Mouse (Mus musculus): Measurements from ENCODE around the gene Frmd8.
"Not testable (repeated sequence)": the region's sequence is repeated elsewhere in the genome, so short reads cannot be mapped to it uniquely, and the experiment has no call there.

Gene Frmd8

GRCm38 (mm10) chr19:5885838-5886237 lies 10.8 kb upstream of the Frmd8 start:
- in situ Hi-C loops (cut with MboI, MseI) = no loop called here

GRCm38 (mm10) chr19:5883935-5884334 lies 8.9 kb upstream of the Frmd8 start:
- in situ Hi-C loops (cut with MboI, MseI) = no loop called here

GRCm38 (mm10) chr19:5882079-5882478 lies 7.0 kb upstream of the Frmd8 start:
- in situ Hi-C loops (cut with MboI, MseI) = not testable (repeated sequence)

- in situ Hi-C loops (cut with MboI, MseI) = no loop called here
These were observed 6.1 kb upstream of the Frmd8 start for GRCm38 (mm10) chr19:5881155-5881554.

GRCm38 (mm10) chr19:5879735-5880134 lies 4.7 kb upstream of the Frmd8 start:
- in situ Hi-C loops (cut with MboI, MseI) = loop anchor here (5.0 kb wide), 1 partner anchor 87 kb away; no protein-coding TSS in a partner anchor

- in situ Hi-C loops (cut with MboI, MseI) = loop anchor here (5.0 kb wide), 1 partner anchor 87 kb away; no protein-coding TSS in a partner anchor
These were observed 3.8 kb upstream of the Frmd8 start for GRCm38 (mm10) chr19:5878916-5879315.

GRCm38 (mm10) chr19:5878362-5878722 lies 3.3 kb upstream of the Frmd8 start:
- in situ Hi-C loops (cut with MboI, MseI) = loop anchor here (5.0 kb wide), 1 partner anchor 86 kb away; no protein-coding TSS in a partner anchor

GRCm38 (mm10) chr19:5877618-5878361 lies 2.7 kb upstream of the Frmd8 start, which contains the start of gene Slc25a45:
Slc25a45 (plus strand) TSS chr19:5877808.
- in situ Hi-C loops (cut with MboI, MseI) = loop anchor here (5.0 kb wide), 1 partner anchor 85 kb away; no protein-coding TSS in a partner anchor

- in situ Hi-C loops (cut with MboI, MseI) = no loop called here
These were observed 594 bp downstream of the Frmd8 start for GRCm38 (mm10) chr19:5874391-5874968.

GRCm38 (mm10) chr19:5872931-5873556 lies 2.0 kb downstream of the Frmd8 start:
- in situ Hi-C loops (cut with MboI, MseI) = no loop called here

GRCm38 (mm10) chr19:5872528-5872927 lies 2.5 kb downstream of the Frmd8 start:
- in situ Hi-C loops (cut with MboI, MseI) = no loop called here

- in situ Hi-C loops (cut with MboI, MseI) = no loop called here
These were observed 3.4 kb downstream of the Frmd8 start for GRCm38 (mm10) chr19:5871683-5872082.

- in situ Hi-C loops (cut with MboI, MseI) = no loop called here
These were observed 3.8 kb downstream of the Frmd8 start for GRCm38 (mm10) chr19:5871273-5871672.

GRCm38 (mm10) chr19:5868096-5868495 lies 7.0 kb downstream of the Frmd8 start:
- in situ Hi-C loops (cut with MboI, MseI) = no loop called here

GRCm38 (mm10) chr19:5864710-5865398 lies 10.2 kb downstream of the Frmd8 start:
- in situ Hi-C loops (cut with MboI, MseI) = no loop called here

GRCm38 (mm10) chr19:5863776-5864175 lies 11.3 kb downstream of the Frmd8 start:
- in situ Hi-C loops (cut with MboI, MseI) = no loop called here

GRCm38 (mm10) chr19:5862335-5863085 lies 12.6 kb downstream of the Frmd8 start:
- in situ Hi-C loops (cut with MboI, MseI) = no loop called here

GRCm38 (mm10) chr19:5856604-5857003 lies 18.5 kb downstream of the Frmd8 start:
- in situ Hi-C loops (cut with MboI, MseI) = no loop called here

- in situ Hi-C loops (cut with MboI, MseI) = no loop called here
These were observed 22.9 kb downstream of the Frmd8 start for GRCm38 (mm10) chr19:5852035-5852722.

GRCm38 (mm10) chr19:5851481-5851971 lies 23.5 kb downstream of the Frmd8 start:
- in situ Hi-C loops (cut with MboI, MseI) = no loop called here
